Mouse (Mus musculus): ENCODE results near the gene Gps1. TPM values are rescaled to one million over a fixed set of nuclear protein-coding genes. Genes with fewer than 3 reads are reported as not detected.

Gps1 gene
- total and polyA plus RNA-seq, 3 experiments: 158 to 184 (median 174) TPM

DNA sequence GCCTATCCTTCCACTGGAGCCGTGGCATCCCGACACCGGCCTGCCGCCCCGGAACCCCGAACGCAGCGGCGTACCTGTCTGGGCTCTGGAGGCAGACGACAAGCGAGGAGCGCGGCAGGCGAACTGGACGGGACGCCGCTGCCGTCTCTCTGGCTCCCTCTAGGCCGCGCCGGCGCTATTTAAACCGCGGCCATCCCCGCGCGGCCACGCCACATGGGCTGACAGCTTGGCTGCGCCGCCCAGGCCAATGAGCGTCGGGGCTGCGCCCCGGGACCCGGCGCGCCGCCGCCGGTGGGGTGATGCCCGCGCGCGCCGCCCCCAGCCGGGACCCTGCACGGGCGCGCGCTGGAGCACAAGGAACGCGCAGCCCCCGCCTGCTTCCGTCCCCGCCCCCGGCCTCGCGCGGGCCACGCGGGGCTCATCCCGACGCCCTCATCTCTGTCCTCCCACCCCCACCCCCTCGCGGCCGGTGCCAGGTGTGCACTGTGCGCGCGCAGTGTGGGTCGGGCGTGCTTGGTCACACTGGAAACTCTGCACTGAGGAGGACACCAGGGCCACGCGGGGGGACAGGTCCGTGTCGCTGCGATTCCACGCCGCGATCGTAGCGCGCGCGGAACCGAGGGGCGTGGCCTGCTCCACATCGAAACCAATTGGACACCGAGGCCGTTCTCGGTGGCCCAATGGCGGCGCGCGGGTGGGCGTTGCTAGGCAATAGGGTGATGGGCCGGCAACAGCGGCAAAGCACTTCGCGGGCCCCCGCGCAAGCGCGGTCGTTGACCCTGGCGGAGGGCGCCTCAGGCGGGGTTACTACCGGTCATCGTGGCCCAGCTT lies 40.1 kb downstream of the Gps1 start, which contains the start of gene Fasn (continued):
- TF ChIP-seq MXI1 (IDR thresholded peaks at IDR 0.05; ENCODE audit: low read depth, low read length): peak; percentile 93

DNA sequence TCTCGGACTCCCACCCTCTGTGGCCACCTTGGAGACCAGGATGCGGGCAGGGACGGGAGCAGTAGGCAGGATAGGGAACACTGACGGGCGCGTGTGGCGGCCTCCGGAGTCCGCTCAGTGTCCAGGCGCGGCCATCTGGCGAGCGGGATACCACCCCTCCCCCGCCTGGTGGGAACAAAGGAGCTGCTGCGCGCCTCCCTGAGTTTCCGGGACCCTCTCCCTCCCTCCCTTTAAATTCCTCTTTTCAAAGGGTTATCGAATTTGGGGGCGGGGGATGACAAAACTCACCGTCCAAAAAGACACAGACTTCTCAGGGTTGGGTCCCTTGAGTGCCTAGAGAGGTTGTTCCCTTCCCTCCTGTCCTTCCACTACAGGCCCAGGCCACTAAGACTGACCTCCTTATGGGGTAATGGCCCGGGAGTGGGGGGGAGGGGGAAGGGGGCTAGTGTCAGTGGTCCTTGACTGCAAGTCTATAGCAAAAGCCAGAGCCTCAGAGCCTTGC lies 40.8 kb downstream of the Gps1 start:
- no peaks in the 10 kb centered on the region for H3K9me3 ChIP-seq (replicated peaks; ENCODE audit: low read length)
- peaks cover 26 to 53% of the 10 kb centered on the region in 2 experiments for H3K4me1 ChIP-seq (ENCODE audit: control insufficient read depth in 1 of 2, insufficient read depth in 2 of 2)
- H3K9ac ChIP-seq (ENCODE audit: insufficient read depth, low read depth): peak overlapping the region; percentile 61
- 0 out of 2 replicates have a peak overlapping the region, but pooled peaks have one; percentile 7 for H3K27ac ChIP-seq (ENCODE audit: insufficient read depth, low read depth)
- dilution Hi-C loops (cut with MboI; ENCODE audit: extremely low pct_ligation_motif_present, extremely low pct_unique_long_range_greater_than_20kb, low sequenced_read_pairs): no loop called here
- peaks cover 33% of the 10 kb centered on the region for H3K79me2 ChIP-seq (replicated peaks; ENCODE audit: control insufficient read depth, extremely low read depth, insufficient read depth, poor library complexity, severe bottlenecking)
- in situ Hi-C loops (cut with MboI; ENCODE audit: low pct_ligation_motif_present, low pct_unique_long_range_greater_than_20kb, low sequenced_read_pairs): loop anchor here (5.0 kb wide), 1 partner anchor 62 kb away; no protein-coding TSS in a partner anchor
- H3K4me2 ChIP-seq (ENCODE audit: insufficient read depth, low read depth, poor library complexity, severe bottlenecking): peak overlapping the region; percentile 69
- no peaks in the 10 kb centered on the region for H3K27me3 ChIP-seq (replicated peaks)
- no peak for DNase-seq (ENCODE audit: extremely low read depth)
- TF ChIP-seq NELFE (IDR thresholded peaks at IDR 0.05; ENCODE audit: low read depth, low read length) (no peak), TCF12 (IDR thresholded peaks at IDR 0.05; ENCODE audit: low read depth, low read length) (no peak), KAT2A (IDR thresholded peaks at IDR 0.05; ENCODE audit: insufficient replicate concordance, low read length) (no peak), RAD21 (IDR thresholded peaks at IDR 0.05; ENCODE audit: low read depth, low read length) (no peak), CHD1 (IDR thresholded peaks at IDR 0.05; ENCODE audit: low read depth, low read length) (no peak), MXI1 (IDR thresholded peaks at IDR 0.05; ENCODE audit: low read depth, low read length) (no peak), ELF1 (IDR thresholded peaks at IDR 0.05; ENCODE audit: low read depth, low read length) (no peak), HCFC1 (IDR thresholded peaks at IDR 0.05; ENCODE audit: low read depth, low read length) (no peak), ETS1 (conservative IDR thresholded peaks at IDR 0.05; ENCODE audit: low read depth, low read length) (no peak), USF1 (IDR thresholded peaks at IDR 0.05; ENCODE audit: low read depth, low read length) (no peak)
- H3K4me3 ChIP-seq (replicated peaks in 1 of 3; ENCODE audit: low read depth in 2 of 3, low read length in 2 of 3, poor library complexity in 1 of 3): peak overlapping the region; percentile 47 to 89 (median 75)
- H3K36me3 ChIP-seq (replicated peaks in 1 of 2; ENCODE audit: control insufficient read depth in 1 of 2, insufficient read depth in 1 of 2, low read length in 1 of 2): peaks cover 18 to 32% of the 10 kb centered on the region in 2 experiments

DNA sequence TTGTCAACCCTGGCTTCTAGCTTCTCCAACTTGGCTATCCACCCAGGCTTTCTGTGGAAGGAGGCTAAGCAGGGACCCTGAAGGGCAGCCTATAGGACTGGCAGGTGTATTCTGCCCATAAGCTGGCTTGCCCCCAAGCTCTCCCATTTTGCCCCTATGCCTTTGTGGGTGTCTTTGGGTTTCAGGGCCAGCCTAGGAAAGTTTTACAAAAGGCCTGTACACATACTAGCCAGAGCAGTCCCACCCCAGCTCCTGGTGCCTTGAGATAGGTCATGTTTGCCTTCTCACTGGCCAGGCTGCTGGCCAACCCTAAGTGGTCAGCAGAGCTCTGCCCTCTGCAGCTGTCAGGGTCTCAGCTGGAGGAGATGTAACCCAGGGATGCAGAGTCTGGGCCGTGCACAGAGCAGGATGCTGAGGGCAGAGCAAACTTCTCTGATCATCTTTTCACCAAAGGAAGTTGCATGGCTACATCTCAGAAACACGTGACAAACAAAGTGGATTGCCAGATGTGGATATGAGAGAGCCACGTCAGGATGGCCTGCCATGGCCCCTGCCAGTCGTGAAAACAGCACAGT lies 41.3 kb downstream of the Gps1 start:
- peaks cover 32% of the 10 kb centered on the region for H3K79me2 ChIP-seq (replicated peaks; ENCODE audit: control insufficient read depth, extremely low read depth, insufficient read depth, poor library complexity, severe bottlenecking)
- H3K4me1 ChIP-seq (ENCODE audit: control insufficient read depth in 1 of 2, insufficient read depth in 2 of 2): peaks cover 26 to 53% of the 10 kb centered on the region in 2 experiments
- H3K9me3 ChIP-seq (replicated peaks; ENCODE audit: low read length): no peaks in the 10 kb centered on the region
- H3K27ac ChIP-seq (ENCODE audit: insufficient read depth, low read depth): no peak overlapping the region
- H3K4me3 ChIP-seq (replicated peaks in 1 of 3; ENCODE audit: low read depth in 2 of 3, low read length in 2 of 3, poor library complexity in 1 of 3): no peak overlapping the region
- no peak overlapping the region; the same call in 1 of the 2 replicates for H3K9ac ChIP-seq (ENCODE audit: insufficient read depth, low read depth)
- dilution Hi-C loops (cut with MboI; ENCODE audit: extremely low pct_ligation_motif_present, extremely low pct_unique_long_range_greater_than_20kb, low sequenced_read_pairs) (no loop called here), in situ Hi-C loops (cut with MboI; ENCODE audit: low pct_ligation_motif_present, low pct_unique_long_range_greater_than_20kb, low sequenced_read_pairs) (no loop called here)
- DNase-seq (ENCODE audit: extremely low read depth): no peak
- TF ChIP-seq USF2 (conservative IDR thresholded peaks at IDR 0.05; ENCODE audit: low read depth, low read length): no peak
- no peak for TF ChIP-seq KAT2A (IDR thresholded peaks at IDR 0.05; ENCODE audit: insufficient replicate concordance, low read length)
- TF ChIP-seq SIN3A (IDR thresholded peaks at IDR 0.05; ENCODE audit: low read length): no peak
- no peak for TF ChIP-seq MAX (IDR thresholded peaks at IDR 0.05; ENCODE audit: low read length)
- no peak for TF ChIP-seq ZC3H11A (IDR thresholded peaks at IDR 0.05; ENCODE audit: low read depth, low read length)
- TF ChIP-seq EP300 (IDR thresholded peaks at IDR 0.05; ENCODE audit: low read length): no peak
- no peak for TF ChIP-seq RAD21 (IDR thresholded peaks at IDR 0.05; ENCODE audit: low read depth, low read length)
- TF ChIP-seq POLR2A (IDR thresholded peaks at IDR 0.05; ENCODE audit: low read depth, low read length): no peak
- no peak for TF ChIP-seq USF1 (IDR thresholded peaks at IDR 0.05; ENCODE audit: low read depth, low read length)
- no peak for TF ChIP-seq ZNF384 (IDR thresholded peaks at IDR 0.05; ENCODE audit: low read depth, low read length)
- TF ChIP-seq TBP (conservative IDR thresholded peaks at IDR 0.05; ENCODE audit: low read depth, low read length): no peak
- no peak for TF ChIP-seq POLR2AphosphoS2 (IDR thresholded peaks at IDR 0.05; ENCODE audit: low read depth, low read length)
- TF ChIP-seq NELFE (IDR thresholded peaks at IDR 0.05; ENCODE audit: low read depth, low read length): no peak
- TF ChIP-seq SMC3 (IDR thresholded peaks at IDR 0.05; ENCODE audit: low read depth, low read length): no peak
- no peak for TF ChIP-seq UBTF (IDR thresholded peaks at IDR 0.05; ENCODE audit: low read depth, low read length)
- no peak for TF ChIP-seq NRF1 (IDR thresholded peaks at IDR 0.05; ENCODE audit: low read depth, low read length)
- no peak for TF ChIP-seq E2F4 (IDR thresholded peaks at IDR 0.05; ENCODE audit: insufficient replicate concordance, low read depth, low read length)
- no peak for TF ChIP-seq GABPA (IDR thresholded peaks at IDR 0.05; ENCODE audit: insufficient replicate concordance, low read depth, low read length)
- no peak for TF ChIP-seq HCFC1 (IDR thresholded peaks at IDR 0.05; ENCODE audit: low read depth, low read length)
- TF ChIP-seq PAX5 (IDR thresholded peaks at IDR 0.05; ENCODE audit: low read length): no peak
- H3K4me2 ChIP-seq (ENCODE audit: insufficient read depth, low read depth, poor library complexity, severe bottlenecking): peak overlapping the region; percentile 69; the same call in 1 of the 2 replicates
- H3K27me3 ChIP-seq (replicated peaks): no peaks in the 10 kb centered on the region
- peaks cover 12 to 31% of the 10 kb centered on the region in 2 experiments for H3K36me3 ChIP-seq (replicated peaks in 1 of 2; ENCODE audit: control insufficient read depth in 1 of 2, insufficient read depth in 1 of 2, low read length in 1 of 2)

All from CH12.LX (cell line).